Mouse (Mus musculus) bone marrow, adult 2 months (tissue): ENCODE results near the gene Il12rb1.

Experiments
- CTCF ChIP-seq: fragments of 200-500 bp; IDR thresholded peaks from 2 replicates; pipeline ENCODE4 v1.5.1; 2011; ENCODE audit warnings: low read length, control low read depth; ENCODE audit not compliant: control insufficient read depth, insufficient read depth
- POLR2A ChIP-seq: fragments of 200-500 bp; IDR thresholded peaks from 2 replicates; pipeline ENCODE4 v1.6.1; 2011; ENCODE audit warnings: low read depth, mild to moderate bottlenecking, control low read depth, low read length, borderline replicate concordance; ENCODE audit not compliant: control insufficient read depth

DNA sequence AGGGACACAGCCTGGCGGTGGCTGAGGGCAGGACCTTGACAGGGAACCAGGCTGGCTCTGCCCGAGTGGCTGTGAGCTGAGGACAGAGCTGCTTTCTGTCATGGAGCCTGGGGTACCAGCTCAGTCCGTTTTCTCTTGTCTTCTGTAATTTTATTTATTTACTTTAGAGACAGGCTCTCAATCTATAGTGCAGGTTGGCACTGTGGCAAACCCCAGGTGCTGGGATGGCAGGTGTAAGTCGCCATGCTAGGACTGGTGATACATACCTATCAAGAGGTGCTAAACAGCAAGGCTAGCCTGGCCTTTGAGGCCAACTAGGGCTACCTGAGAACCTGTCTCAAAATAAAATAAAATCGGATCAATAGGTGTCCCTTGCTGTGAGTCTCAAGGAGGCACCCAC is 47.8 kb downstream of the Il12rb1 start:
- TF ChIP-seq CTCF: no peak
- no peak for TF ChIP-seq POLR2A
